Mouse (Mus musculus) forelimb bud, embryonic 11.5 days (tissue): ENCODE results near the gene Tbcd.
A peak's percentile ranks its signal among the peaks of the same experiment; 100 is the strongest.

Experiments
- DNase-seq: peaks from one replicate; pipeline ENCODE4 v3.0.0-alpha.2; 2012; ENCODE audit warnings: low read depth, low spot score

The Tbcd gene

DNA sequence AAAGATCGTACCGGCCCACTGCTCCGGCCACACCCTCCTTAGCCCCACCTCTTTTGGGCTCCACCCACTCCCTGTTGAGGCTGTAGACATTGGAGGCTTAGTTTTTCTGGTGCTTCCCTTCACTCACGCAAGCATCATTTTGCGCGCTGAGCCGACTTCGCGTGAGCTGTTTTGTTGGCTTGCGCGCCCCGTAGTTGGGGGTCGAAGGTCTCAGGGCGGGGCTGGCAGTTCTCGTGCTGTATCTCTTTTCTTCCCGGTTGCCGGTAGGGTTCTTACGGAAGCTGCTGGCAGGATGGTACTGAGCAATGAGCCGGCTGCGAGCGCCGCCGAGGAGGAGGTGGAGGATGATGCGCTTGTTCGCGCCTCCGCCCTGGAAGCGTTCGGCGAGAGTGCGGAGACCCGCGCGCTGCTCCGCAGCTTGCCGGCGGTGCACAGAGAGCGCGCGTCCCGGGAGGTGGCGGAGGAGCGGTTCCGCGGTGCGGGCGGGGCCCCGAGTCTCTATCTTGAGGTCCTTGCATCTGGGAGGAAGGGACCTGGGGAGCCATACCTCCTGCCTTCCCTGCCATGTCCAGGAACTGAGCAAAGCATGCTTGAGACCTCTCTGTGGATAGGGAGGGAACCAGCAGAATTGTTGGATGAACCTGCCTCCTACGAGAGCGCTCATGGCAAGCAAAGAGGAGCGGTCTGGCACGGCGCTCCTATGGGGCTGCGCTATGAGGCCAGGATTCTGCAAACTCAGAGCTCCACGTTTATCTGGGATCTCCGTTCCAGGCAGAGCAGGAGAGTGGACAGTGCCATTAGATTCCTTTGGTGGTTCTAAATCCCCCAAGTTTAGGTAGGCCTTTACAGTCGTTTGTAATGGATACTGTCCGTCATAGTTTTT is at the start of gene Tbcd:
Gene Tbcd (plus strand): TSS at position 197 of the 883 bp plus-strand sequence.
- DNase-seq, result peak; percentile 89

DNA sequence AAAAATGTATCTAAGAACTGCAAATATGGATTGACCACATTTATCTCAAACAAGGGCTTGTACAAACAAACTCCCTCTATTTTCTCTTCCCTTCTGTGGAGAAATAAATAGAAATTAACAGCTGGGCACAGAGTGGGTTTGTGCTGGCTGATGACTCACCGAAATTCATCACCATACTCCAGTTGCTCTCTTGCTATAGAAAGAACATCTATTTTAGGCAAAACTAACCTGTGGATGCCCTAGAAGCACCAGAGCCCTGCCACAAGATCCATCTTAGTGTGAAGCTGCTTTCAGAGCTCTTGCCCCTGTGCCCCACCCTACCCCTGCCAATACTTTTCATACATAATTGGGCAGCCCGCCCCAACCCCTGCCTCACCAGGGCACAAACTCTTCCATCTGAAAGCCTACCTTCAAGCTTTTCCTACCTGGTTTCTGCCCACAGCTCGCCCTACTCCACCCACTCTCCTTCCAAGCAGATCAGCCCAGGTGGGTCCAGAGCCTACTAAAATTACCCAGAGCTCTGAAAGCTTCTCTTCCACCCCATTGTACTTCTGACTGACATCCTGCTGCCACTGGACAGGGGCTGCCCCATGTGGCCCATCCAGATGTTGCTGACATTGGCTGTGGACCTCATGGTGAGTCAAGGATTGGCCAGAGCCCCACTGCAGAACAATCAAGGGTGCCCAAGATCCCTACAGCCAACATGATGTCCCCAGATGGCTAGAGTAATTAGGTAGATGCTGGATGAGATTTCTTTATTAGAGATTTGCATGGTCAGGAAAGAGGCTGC is 44.2 kb upstream of the Tbcd start:
- no peak for DNase-seq

DNA sequence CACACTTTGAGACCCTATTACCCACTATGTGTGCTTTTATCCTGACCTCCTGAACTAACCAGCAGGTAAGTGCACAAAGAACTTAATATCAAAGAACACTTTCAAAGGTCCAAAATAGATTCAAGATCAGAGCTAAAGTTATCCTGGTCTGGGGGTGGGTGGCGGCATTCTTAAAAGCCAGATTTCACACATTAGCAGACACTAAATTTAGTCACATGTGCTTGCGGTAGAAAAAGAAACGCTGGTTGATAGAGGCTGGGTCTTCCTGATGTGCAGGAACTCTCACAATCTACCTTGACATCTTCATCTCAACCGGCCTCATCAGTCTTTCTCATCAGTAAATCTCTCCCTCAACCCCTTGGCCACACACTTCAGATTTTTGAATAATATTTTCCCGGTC is 37.0 kb upstream of the Tbcd start:
- no peak for DNase-seq

DNA sequence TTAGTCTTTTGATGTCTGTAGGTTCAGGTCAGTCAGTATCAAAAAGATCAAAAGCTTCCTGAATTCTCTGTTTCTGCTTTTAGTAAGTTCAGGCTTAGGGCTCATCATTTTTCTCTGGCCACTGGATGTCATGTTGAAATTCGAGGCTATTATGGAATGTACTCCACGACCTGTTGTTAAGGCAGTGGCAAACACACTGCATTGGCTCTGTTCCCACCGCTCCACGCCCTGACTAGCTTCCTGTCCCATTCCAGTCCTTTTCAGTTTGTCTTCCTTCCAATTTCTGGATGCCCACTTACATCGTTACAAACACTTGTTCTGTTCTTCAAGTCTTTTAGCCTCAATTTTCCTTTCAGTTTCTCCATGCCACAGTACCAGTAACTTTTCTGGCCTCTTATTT is 36.4 kb upstream of the Tbcd start:
- DNase-seq, result no peak

DNA sequence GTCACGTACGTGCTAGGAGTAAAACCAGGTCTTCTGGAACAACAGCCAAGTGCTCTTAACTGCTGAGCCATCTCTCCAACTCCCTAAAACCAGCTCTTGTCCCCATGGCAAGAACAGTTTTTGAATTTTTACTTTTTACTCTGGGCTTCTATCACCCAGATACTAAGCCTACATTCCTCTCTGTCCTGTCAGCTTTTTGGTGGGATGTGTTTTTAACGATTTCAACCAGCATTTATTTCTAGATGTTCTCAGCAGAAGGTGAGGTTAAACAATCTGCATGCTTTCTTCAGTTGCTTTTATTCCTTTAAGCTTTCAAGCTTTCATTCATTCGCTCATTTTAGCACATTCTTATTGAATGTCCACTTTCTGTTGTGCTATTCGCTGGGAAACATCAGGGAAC is 33.8 kb upstream of the Tbcd start:
- no peak for DNase-seq

DNA sequence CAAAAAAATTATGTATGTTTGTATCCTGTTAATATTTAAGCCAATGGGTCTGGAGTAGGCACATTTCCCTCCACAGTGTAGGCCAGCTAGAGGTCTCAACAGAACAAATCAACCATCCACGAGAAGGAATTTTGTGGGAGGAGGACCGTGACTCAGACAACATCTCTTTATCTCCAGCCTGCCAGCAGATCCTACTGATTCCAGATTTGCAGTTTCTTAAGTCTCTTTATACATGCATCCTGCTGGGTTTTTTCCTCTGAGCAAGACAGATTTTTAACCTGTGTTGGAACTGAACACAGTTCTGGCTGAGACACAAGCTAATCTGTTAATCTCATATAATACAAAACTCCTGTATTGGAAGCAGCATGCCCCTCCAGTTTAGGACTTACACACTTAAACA is 32.8 kb upstream of the Tbcd start:
- DNase-seq, result no peak

DNA sequence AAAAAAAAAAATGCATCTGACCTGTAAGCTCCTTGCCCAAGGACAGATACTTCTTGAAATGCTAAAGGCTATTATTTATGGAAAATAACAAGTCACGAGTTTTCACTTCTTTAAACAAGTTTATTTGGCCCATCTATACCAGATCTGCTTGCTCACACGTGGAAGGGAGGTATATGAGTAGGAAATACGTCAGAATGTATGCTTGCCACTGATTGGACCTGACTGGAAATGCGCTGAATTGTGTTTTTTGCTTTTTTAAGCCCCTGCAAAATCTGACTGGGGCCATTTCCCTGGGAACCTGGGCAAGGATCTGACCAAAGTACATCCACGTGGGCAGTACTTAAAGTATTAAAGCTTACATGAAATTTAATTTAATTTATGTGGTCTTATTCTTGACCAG is 31.4 kb upstream of the Tbcd start:
- DNase-seq, result no peak

DNA sequence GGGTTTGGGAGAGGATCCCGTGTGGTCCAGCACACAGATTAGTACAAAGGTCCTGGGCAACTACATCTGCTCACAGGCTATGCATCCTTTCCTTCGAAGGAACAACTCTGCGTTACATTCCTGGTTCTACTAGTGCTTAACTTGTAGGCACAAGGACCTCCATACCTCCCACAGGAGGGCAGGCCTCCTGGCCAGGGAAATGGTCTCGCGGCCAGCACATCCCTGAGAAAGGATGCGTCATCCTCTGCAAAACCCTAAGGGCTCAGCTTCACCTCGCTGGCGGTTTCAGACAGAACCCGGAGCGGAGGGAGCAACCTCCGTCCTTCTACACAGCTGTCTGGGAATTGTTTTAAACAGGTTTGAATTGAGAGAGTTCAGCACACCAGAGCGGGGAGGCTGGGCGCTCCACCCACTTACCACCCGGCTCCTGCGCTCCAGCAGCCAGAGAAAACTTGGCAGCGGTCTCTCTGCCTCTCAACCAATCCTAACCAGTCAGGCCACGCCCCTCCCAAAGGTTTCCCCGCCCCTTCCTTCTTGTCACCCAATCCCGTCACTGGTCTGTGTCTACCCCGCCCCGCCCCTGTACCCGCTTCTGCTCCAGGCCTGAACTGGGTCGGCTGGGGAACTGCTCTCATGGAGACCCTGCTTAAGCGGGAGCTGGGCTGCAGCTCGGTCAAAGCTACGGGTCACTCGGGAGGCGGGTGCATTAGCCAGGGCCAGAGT is 30.8 kb upstream of the Tbcd start, which contains the start of gene Fn3krp:
Gene Fn3krp (plus strand): TSS at position 572 of the 723 bp plus-strand sequence.
- DNase-seq, result peak; percentile 96

DNA sequence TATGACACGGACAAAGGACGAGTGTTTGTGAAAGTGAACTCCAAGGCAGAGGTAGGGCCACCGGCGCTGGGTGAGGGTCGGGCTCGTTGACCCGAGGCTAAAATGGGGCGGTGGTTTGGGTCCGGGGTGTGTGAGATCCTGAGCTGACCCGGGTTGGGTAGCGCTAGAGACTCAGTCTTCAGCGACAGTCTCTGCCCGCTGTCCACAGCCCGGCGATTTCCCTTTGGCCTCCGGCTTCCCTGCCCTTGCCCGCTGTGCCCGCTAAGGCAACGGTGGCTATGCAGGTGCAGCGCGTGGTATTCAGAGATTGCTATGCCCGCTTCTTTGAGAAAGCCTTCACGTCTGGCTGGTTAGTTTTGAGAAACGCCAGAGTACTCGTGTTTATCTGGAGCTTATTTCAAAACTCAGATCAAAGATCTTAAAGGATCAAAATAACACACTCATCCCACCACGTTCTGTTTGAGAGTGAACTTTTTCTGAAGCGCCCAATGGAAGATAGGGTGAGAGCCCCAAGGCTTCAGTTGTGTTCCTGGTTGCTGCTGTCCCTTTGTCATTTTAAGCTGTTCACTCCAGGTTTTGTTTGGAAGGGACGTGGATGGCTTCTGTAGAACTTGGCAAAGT is 30.1 kb upstream of the Tbcd start:
- DNase-seq, result no peak

DNA sequence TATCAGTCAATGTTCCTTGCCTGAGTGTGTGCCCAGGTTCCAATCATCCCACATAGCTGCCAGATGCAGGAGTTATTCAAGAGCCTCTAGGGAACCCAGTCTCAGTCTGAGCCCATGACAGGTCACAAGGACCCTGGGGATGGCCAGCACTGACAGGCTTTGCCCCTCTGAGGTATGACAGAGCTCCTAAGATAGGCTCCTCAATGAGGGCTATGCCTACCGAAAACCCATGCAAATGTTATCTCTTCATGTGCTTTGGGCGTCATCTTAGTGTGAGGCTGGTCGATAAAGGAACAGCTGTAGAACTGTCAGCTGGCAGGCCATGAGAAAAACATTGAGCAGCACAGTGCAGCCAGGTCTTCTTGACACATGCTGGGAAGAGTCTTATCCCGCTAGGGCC is 18.4 kb upstream of the Tbcd start:
- no peak for DNase-seq

DNA sequence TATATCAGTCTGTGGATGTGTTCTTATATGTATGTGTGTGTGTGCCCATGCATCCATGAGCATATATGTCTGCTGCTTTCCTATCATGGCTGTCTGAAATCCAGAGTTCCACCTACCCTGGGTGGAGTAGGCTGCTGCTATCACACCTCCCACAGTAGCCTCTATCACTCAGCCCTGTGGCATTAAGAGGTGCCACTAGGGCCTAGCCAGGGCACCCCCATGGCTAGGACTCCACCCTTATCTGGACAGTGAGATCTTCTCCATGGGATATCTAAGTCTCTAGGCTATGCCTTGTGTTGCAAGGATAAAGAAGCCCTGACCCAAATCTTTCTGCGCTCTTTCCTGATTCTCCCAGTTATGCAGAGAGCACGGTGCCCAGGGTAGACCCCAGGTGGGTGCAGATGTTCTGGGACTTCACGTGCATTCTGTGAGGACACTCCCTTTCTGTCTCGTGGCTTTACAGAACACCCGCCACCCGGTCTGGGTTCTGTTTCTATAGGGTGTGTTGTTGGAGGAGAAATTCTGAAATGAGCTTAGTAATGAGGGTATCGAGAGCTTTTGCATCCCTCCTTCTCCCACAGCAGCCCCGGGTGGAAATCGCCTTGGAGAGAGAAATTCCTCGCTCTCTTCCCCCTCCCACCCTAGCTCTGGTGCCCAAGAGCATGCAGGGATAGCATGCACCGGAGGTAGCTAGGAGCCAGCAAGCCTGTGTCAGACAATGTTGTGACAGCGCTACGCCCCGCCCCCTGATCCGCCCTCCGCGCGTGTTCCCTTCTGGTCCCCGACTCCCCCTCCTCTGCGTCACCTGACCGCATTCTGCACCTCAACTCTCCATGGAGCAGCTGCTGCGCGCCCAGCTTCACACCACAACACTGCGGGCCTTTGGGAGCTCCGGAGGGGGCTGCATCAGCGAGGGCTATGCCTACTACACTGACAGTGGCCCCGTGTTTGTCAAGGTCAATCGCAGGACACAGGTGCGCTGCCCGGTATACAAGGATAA is 17.3 kb upstream of the Tbcd start, which contains the start of gene Fn3k:
Gene Fn3k (plus strand): TSS at position 758 of the 1,000 bp plus-strand sequence.
- peak; percentile 48 for DNase-seq

DNA sequence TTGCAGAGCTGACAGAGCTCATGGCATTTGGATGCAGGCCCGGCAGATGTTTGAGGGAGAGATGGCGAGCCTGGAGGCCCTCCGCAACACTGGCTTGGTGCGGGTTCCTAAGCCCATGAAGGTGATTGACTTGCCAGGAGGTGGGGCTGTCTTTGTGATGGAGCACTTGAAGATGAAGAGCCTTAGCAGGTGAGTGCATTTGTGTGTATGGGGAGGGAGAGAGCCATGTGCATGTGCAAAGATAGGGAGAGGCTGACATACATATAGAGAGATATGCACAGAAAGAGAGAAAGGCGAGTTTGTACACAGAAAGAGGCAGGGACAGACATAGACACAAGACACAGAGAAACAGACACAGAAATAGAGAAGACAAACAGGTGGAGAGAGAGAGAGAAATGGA is 14.5 kb upstream of the Tbcd start:
- no peak for DNase-seq

DNA sequence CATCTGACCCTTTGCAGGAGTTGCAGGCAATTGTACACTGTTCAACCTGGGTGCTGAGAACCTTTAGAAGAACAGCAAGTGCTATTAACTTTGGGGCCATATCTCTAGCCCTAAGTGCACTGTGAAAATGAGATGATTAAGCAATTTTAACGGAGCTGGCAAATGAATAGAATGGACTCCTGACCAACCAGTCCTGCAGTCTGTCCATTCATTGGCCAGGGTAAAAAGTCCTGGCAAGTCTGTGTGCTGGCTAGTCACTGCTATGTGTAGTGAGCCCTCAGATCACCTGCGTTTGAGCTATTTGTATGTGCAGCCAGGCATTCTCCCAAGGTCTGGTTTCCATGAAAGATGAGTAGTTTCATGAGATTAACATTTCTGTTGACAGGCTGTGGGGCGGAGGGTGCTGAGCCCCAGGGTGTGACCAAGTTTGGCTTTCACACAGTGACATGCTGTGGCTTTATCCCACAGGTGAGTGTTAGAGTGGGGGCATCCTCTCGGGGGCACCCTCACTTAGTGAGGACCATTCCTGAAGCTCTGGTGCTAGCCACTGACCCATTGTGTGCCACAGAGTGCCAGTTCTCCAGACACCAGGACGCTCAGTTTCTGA is 12.0 kb upstream of the Tbcd start:
- no peak for DNase-seq

DNA sequence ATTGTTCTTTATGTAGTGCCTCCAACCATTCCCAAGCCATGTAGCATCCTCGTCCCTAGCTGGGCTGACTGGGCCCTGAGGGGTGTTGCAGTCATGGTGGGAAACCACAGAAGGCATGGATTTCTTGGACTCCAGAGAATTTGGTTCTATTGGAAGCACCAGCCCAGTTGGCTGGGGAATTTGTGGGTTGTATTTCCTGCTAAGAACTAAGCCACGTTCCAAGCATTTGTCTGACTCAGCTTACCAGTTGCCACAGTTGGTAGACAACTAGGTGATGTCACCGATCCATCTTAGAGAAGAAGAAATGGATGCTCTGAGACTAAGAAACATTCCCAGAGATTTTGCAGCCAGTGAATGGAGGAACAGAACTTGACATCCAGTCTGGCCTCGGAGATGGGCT is 10.1 kb upstream of the Tbcd start:
- no peak for DNase-seq

DNA sequence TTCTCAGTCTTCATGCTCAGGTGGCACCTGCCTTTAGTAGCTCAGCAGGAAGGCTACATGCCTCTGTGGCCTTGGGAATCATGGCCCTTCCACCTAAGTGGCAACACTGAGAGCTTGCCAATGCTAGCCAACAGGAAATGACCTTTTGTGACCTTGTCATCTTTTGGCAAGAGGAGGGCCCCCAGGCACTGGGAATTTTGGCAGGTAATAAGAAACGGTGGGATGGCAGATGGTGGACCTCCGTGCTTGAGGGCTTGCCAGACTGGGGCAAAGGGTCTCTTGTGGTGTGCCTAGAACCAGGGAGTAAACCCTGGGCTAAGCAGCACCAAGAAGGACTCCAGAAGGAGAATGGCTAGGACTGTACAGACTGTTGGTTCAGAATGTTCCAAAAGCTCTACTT is 9.7 kb upstream of the Tbcd start:
- no peak for DNase-seq

DNA sequence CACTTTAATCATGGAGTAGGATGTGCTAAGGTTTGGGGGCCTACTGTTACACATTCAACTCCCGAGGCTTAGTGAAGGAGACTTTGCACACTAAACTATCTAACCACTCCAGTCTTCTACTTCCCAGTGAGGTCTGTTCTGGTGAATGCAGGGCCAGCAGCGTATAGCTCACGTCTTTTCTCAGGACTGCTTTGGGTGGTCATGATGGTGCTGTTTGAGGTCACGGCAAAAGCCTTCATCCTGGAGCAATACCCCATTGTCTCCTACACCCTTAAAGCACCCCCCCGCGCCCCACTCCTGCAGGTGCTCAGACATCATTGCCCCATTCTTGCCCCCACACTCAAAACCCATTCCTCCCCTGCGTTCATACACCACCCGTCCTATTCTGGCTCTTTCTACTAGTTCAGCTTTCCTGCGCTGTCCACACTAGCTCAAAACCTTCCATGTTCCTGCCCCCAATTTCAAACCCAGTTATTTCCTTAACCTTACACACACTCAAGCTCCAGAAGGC is 478 bp upstream of the Tbcd start:
- no peak for DNase-seq

DNA sequence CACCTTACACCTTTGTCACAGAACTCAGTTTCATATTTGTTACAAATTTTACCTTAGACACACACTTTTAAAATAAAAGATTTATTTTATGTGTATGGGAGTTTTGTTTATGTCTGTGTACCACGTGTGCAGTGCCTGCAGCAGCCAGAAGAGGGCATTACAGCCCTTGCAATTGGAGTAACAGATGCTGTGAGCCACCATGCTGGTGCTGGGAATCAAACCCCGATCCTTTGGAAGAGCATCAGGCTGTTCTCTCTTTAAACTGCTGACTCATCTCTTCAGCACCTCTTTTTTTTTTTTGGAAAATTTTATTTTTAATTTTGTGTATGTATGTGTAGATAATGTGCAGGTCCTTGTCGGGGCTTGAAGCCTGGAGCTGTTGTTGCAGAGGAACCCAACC is 6.1 kb downstream of the Tbcd start:
- DNase-seq, result no peak

DNA sequence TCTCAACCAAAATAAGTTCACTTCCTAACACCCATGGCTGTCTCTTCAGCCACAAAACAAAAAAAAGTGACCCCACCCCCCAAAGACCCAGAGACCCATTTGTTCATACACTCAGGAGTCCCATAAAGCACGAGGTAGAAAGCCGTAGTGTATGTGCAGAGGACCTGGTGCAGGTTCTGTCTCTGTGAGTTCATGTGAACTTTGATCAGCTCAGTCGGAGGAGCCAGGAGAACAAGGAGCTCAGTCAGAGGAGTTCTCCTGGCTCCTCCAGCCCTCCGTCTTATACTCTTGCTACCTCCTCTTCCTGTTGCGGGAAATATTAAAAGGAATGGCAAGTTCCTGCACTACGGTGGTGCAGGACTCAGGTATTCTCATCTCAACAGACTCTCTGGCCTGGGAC is 15.7 kb downstream of the Tbcd start:
- no peak for DNase-seq

DNA sequence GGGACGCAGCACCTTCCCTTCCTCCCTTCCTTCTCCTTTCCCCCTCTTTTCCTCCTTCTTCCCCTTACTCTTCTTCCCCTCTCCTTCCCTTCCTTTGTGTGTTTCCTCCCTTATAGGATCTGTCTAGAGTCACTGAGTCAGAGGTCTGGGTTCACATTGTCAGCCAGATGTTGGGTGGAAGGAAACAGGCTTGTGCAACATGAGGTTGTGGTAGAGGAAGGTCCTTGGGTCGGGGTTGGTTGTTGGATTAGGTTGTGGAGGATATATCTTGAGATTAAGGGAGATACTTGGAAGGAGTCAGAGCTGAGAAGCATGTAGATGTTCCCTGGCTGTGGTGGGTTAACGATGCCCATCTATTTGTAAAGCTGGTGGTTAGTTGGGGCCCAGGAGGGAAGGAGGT is 23.1 kb downstream of the Tbcd start:
- DNase-seq, result no peak
